Mouse (Mus musculus): Measurements from ENCODE around the gene Sp3. TPM values are rescaled to one million over a fixed set of nuclear protein-coding genes. Genes with fewer than 3 reads are reported as not detected.

Sp3 gene
- total RNA-seq, 2 experiments from 2014 or later = 34.9 to 37.6 TPM

Small RNA genes within 50 kb of the gene (microRNA-seq; reads per million reads assigned to microRNA genes)
- 0 reads per million in 2 experiments for gene Gm25960 (ENCODE audit: borderline number of aligned reads in 2 of 2)

Other genes with a start within 250 kb of the Sp3 start
- not detected for gene Gm11084, start 6.3 kb upstream of the Sp3 start, total RNA-seq (2021)
- 10 to 100 TPM; 42.9 to 44.6 TPM for gene Ola1, start 238.5 kb upstream of the Sp3 start, total RNA-seq (2021)